Mouse (Mus musculus) neural tube, embryonic 11.5 days (tissue): Measurements from ENCODE around the gene Arid1b. TPM values are rescaled to one million over a fixed set of nuclear protein-coding genes. Genes with fewer than 3 reads are reported as not detected.
A peak's percentile ranks its signal among the peaks of the same experiment; 100 is the strongest.

Experiments used
- ATAC-seq: fragments of 200-750 bp; cut with Nextera tagmentation; 2 replicates; pipeline ENCODE4 v1.8.0; 2017; ENCODE audit warnings: moderate number of reproducible peaks, mild to moderate bottlenecking, moderate TSS enrichment, moderate library complexity; ENCODE audit not compliant: insufficient read depth, low FRiP score, low TSS enrichment
- DNase-seq: peaks from one replicate; pipeline ENCODE4 v3.0.0-alpha.2; 2015; ENCODE audit warnings: low spot score
- H3K27ac ChIP-seq: fragments of 300-500 bp; sonication (generic); 2 replicates; pipeline ENCODE4 v1.5.1; 2014; ENCODE audit warnings: low read depth, mild to moderate bottlenecking, low read length
- H3K27me3 ChIP-seq: fragments of 300-500 bp; sonication (generic); 2 replicates; pipeline ENCODE4 v1.6.1; 2014; ENCODE audit warnings: mild to moderate bottlenecking, low read length, mixed read lengths; ENCODE audit not compliant: control insufficient read depth, insufficient read depth
- H3K36me3 ChIP-seq: fragments of 300-500 bp; sonication (generic); 2 replicates; pipeline ENCODE4 v1.6.1; 2014; ENCODE audit warnings: mild to moderate bottlenecking, low read length, moderate library complexity, mixed read lengths; ENCODE audit not compliant: control insufficient read depth, insufficient read depth
- H3K4me1 ChIP-seq: fragments of 300-500 bp; sonication (generic); 2 replicates; pipeline ENCODE4 v1.6.1; 2014; ENCODE audit warnings: low read length, mixed read lengths; ENCODE audit not compliant: control insufficient read depth, insufficient read depth
- H3K4me2 ChIP-seq: fragments of 300-500 bp; sonication (generic); 2 replicates; pipeline ENCODE4 v1.6.1; 2014; ENCODE audit warnings: low read depth, mild to moderate bottlenecking, moderate library complexity
- H3K4me3 ChIP-seq: fragments of 300-500 bp; sonication (generic); 2 replicates; pipeline ENCODE4 v1.5.1; 2014; ENCODE audit warnings: low read depth, low read length
- H3K9ac ChIP-seq: fragments of 300-500 bp; sonication (generic); 2 replicates; pipeline ENCODE4 v1.6.1; 2014; ENCODE audit warnings: mild to moderate bottlenecking, low read length
- H3K9me3 ChIP-seq: fragments of 300-500 bp; sonication (generic); 2 replicates; pipeline ENCODE4 v1.6.1; 2016; ENCODE audit warnings: low read length; ENCODE audit not compliant: control insufficient read depth
- WGBS: fragments of 180-500 bp; shearing (Covaris S2); extraction: QIAGEN DNeasy Blood & Tissue Kit; methylation state at CpG from one replicate; pipeline ENCODE4 v1.1.7; 2014; 5-methylcytosine and 5-hydroxymethylcytosine counted together
- polyA plus RNA-seq: library from polyadenylated mRNA; unstranded; fragments of >200 nt; fragmentation: Nextera tagmentation; extraction: Ambion mirVana; gene quantifications from 2 replicates; pipeline ENCODE4 v1.2.1, GENCODE M21; 2014

The Arid1b gene
- 14.3 and 15.3 TPM in 2 replicates for polyA plus RNA-seq

DNA sequence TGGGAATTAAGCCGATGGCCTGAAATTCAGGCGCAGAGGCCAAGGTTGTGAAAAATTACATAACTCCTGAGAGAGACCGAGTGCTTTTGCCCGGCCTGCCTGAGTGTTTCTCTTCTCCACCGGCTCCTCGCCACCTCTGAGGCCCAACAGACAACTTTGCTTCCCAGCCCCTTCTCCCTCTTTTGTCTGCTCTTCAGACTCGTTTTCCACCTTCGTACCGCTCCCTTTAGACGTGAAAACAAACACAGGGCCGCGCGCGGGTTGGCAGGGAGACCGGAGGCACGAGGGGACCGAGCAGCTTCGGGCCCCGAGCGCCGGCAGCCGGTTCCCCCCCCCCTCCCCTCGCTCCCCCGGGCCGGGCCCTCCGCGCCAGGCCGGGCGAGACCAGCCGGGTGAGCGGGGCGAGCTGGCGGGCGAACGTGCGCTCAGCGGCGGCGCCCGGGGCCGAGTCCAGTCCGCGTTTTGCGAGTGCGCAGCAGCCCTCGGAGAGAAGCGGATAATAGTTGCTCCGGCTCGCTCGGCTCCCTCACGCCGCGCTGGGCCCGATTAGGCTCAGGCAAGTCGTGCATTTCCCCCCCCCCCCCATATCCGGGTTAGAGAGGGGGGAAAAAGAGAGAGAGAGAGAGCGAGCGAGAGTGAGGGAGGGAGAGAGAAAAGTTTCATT is at the start of gene Arid1b:
TSS of gene Arid1b (plus strand) at position 493 of the 664 bp plus-strand sequence.
- Histone ChIP-seq H3K36me3 (no peaks in the 10 kb centered on the region), H3K27ac (peak within 1 kb of the TSS; percentile 99), H3K4me1 (peaks cover 8% of the 10 kb centered on the region; the same call in 1 of the 2 replicates), H3K27me3 (no peaks in the 10 kb centered on the region), H3K9ac (peak within 1 kb of the TSS; percentile 100), H3K9me3 (no peaks in the 10 kb centered on the region), H3K4me3 (peak within 1 kb of the TSS; percentile 97), H3K4me2 (peak within 1 kb of the TSS; percentile 85)
- peak; percentile 64 for ATAC-seq
- 1% methylated on average over 51 of the region's 58 CpGs for WGBS
- peak; percentile 92 for DNase-seq

GRCm38 (mm10) chr17:4945311-4945751 is 48.8 kb upstream of the Arid1b start:
- ATAC-seq (no peak), DNase-seq (no peak)
- Histone ChIP-seq H3K4me2 (no peak overlapping the region), H3K27me3 (no peaks in the 10 kb centered on the region), H3K9ac (no peak overlapping the region), H3K4me1 (peaks cover 7% of the 10 kb centered on the region; the same call in 1 of the 2 replicates), H3K36me3 (no peaks in the 10 kb centered on the region), H3K4me3 (no peak overlapping the region), H3K9me3 (no peaks in the 10 kb centered on the region), H3K27ac (no peak overlapping the region)
- WGBS, result 56% methylated on average over 6 of the region's 6 CpGs

DNA sequence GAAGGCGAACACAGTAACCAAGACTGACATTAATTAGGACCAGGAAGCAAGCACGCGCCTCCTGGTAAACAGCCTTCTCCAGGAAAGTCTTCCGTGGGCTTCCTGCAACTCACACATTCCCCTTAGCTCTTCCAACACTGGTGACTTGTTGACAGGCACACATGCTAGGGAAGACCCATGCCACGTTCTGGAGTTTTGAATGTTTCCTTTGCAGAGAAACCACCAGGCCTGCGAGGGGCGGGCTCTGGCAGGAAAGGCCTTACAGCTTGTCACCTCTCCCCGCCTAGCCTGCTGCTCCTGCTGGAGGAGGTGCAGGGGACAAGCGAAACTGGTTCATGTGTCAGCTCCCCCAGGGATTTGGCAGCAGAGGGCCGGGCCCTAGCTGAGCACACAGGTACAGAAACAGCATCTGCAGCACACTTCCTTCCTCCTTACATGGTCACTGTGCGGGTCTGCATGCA is 48.2 kb upstream of the Arid1b start:
- no peak overlapping the region for H3K4me3 ChIP-seq
- H3K9me3 ChIP-seq, result no peaks in the 10 kb centered on the region
- no peak overlapping the region for H3K4me2 ChIP-seq
- H3K27ac ChIP-seq, result no peak overlapping the region
- DNase-seq, result peak; percentile 42
- peaks cover 7% of the 10 kb centered on the region; the same call in 1 of the 2 replicates for H3K4me1 ChIP-seq
- H3K9ac ChIP-seq, result no peak overlapping the region
- ATAC-seq, result no peak
- no peaks in the 10 kb centered on the region for H3K27me3 ChIP-seq
- 25% methylated on average over 10 of the region's 11 CpGs for WGBS
- H3K36me3 ChIP-seq, result no peaks in the 10 kb centered on the region

DNA sequence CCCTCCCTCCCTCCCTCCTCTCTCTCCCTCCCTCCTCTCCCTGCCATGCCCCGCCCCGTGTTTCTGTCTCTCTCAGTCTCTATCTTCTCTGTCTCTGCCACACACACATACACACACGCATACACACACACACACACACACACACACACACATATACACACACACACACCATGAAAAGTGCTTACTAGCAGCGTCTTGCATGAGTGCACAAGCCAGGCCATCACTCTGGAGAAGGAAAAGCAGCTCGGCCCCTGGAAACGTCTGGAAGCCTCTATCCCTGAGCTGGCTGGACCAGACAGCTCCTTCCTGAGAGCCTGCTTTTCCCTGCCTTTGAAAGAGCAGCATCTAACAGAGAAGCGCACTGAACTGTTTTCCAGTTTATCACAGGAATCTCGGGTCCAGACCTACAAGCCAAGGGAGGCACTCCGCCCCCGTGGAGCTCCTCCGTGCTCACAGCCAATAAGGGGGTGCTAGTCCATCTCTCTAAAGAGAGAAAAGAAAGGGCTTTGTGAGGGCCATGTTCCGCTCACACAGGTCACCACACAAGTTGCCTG is 47.6 kb upstream of the Arid1b start:
- Histone ChIP-seq H3K27me3 (no peaks in the 10 kb centered on the region), H3K9me3 (no peaks in the 10 kb centered on the region), H3K27ac (no peak overlapping the region), H3K4me3 (no peak overlapping the region), H3K4me1 (peaks cover 7% of the 10 kb centered on the region; the same call in 1 of the 2 replicates), H3K4me2 (0 out of 2 replicates have a peak overlapping the region, but pooled peaks have one; percentile 7), H3K9ac (no peak overlapping the region), H3K36me3 (no peaks in the 10 kb centered on the region)
- DNase-seq (peak; percentile 23), ATAC-seq (no peak)
- 22% methylated on average over 9 of the region's 12 CpGs for WGBS

GRCm38 (mm10) chr17:4947013-4947412 is 47.1 kb upstream of the Arid1b start:
- Histone ChIP-seq H3K9me3 (no peaks in the 10 kb centered on the region), H3K4me3 (no peak overlapping the region), H3K4me2 (no peak overlapping the region), H3K9ac (no peak overlapping the region), H3K27ac (no peak overlapping the region), H3K27me3 (no peaks in the 10 kb centered on the region), H3K36me3 (no peaks in the 10 kb centered on the region), H3K4me1 (peaks cover 7% of the 10 kb centered on the region; the same call in 1 of the 2 replicates)
- WGBS, result 51% methylated on average over 3 of the region's 3 CpGs
- DNase-seq (no peak), ATAC-seq (no peak)

- H3K4me2 ChIP-seq, result no peak overlapping the region
- ATAC-seq, result no peak
- DNase-seq, result no peak
- H3K4me3 ChIP-seq, result no peak overlapping the region
- H3K9me3 ChIP-seq, result no peaks in the 10 kb centered on the region
- H3K4me1 ChIP-seq, result peaks cover 7% of the 10 kb centered on the region; the same call in 1 of the 2 replicates
- H3K27ac ChIP-seq, result no peak overlapping the region
- WGBS, result 65% methylated on average over 2 of the region's 2 CpGs
- H3K36me3 ChIP-seq, result no peaks in the 10 kb centered on the region
- no peak overlapping the region for H3K9ac ChIP-seq
- no peaks in the 10 kb centered on the region for H3K27me3 ChIP-seq
These were observed 46.7 kb upstream of the Arid1b start for GRCm38 (mm10) chr17:4947439-4947838.

- no peaks in the 10 kb centered on the region for H3K36me3 ChIP-seq
- DNase-seq (no peak), ATAC-seq (no peak)
- H3K4me2 ChIP-seq, result no peak overlapping the region
- H3K27me3 ChIP-seq, result no peaks in the 10 kb centered on the region
- no peak overlapping the region for H3K4me3 ChIP-seq
- H3K4me1 ChIP-seq, result peaks cover 7% of the 10 kb centered on the region; the same call in 1 of the 2 replicates
- H3K9me3 ChIP-seq, result no peaks in the 10 kb centered on the region
- no peak overlapping the region for H3K9ac ChIP-seq
- 37% methylated on average over 3 of the region's 3 CpGs for whole genome bisulfite sequencing
- H3K27ac ChIP-seq, result no peak overlapping the region
These were observed 45.6 kb upstream of the Arid1b start for GRCm38 (mm10) chr17:4948501-4948900.

DNA sequence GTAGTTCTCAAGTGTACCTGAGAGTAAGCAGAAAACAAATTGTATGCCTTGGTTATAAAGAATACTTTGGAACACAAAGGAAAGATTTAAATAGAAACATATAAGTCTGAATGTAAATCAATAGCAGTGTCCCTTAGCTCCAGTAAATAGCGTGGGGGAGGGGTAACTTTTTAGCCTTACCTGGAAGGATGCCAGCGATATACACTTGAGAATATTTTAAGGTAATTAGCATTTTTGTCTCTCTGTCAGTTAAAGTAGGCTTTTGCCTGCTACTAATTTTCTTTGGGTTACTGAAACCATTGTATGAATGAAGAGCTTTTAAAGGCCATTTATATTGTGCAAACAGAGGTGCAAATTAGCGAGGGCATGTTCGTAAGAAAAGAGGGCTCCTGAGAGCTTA is 39.7 kb upstream of the Arid1b start:
- DNase-seq (no peak), ATAC-seq (no peak)
- 84% methylated on average over 4 of the region's 4 CpGs for WGBS
- Histone ChIP-seq H3K27ac (no peak overlapping the region), H3K36me3 (no peaks in the 10 kb centered on the region), H3K9ac (no peak overlapping the region), H3K27me3 (no peaks in the 10 kb centered on the region), H3K4me1 (no peaks in the 10 kb centered on the region), H3K4me3 (no peak overlapping the region), H3K9me3 (no peaks in the 10 kb centered on the region), H3K4me2 (no peak overlapping the region)
